Comparison of ENCODE assay signal across 20 mouse cellular contexts in genomic region chr4:154630763-154631162, GRCm38 (mm10). TPM values are rescaled to one million over a fixed set of nuclear protein-coding genes. Genes with fewer than 3 reads are reported as not detected.
DNase-seq lines count a peak whose midpoint lies in the region; ATAC-seq lines count a peak whose summit lies in the region.
"Had no signal": no experiment of that assay in that cellular context is flagged by ENCODE, and none has a peak within 500 bp of the region (broad histone marks: within the 10 kb centered on the region; RNA-seq: fewer than 3 reads in every experiment).

No protein-coding gene starts in this region.

- no peak overlapping the region for H3K27ac ChIP-seq in hindbrain, embryonic 14.5 days
- H3K27ac ChIP-seq in hindbrain, embryonic 16.5 days (ENCODE audit: low read depth, low read length): no peak overlapping the region
- peak overlapping the region; percentile 58 for H3K27ac ChIP-seq in embryonic facial prominence, embryonic 13.5 days
- H3K27ac ChIP-seq in limb, embryonic 11.5 days (replicated peaks; ENCODE audit: low read depth, low read length): no peak overlapping the region

- no peak overlapping the region for H3K9ac ChIP-seq in hindbrain, embryonic 14.5 days
- no peak overlapping the region for H3K9ac ChIP-seq in hindbrain, embryonic 16.5 days (ENCODE audit: low read depth, low read length)
- H3K9ac ChIP-seq in embryonic facial prominence, embryonic 13.5 days: peak overlapping the region; percentile 52
- no peak overlapping the region; the same call in 1 of the 2 replicates for H3K9ac ChIP-seq in limb, embryonic 11.5 days (ENCODE audit: low read length)

- peak overlapping the region; percentile 57 for H3K4me2 ChIP-seq in hindbrain, embryonic 14.5 days (replicated peaks)
- no peak overlapping the region for H3K4me2 ChIP-seq in hindbrain, embryonic 16.5 days (ENCODE audit: low read length)
- H3K4me2 ChIP-seq in embryonic facial prominence, embryonic 13.5 days: peak overlapping the region; percentile 83
- peak overlapping the region; percentile 97 for H3K4me2 ChIP-seq in limb, embryonic 11.5 days (ENCODE audit: low read depth, severe bottlenecking)

- WGBS in hindbrain, embryonic 14.5 days: 61% methylated on average over 3 of the region's 3 CpGs
- 58% methylated on average over 3 of the region's 3 CpGs for WGBS in hindbrain, embryonic 16.5 days
- WGBS in embryonic facial prominence, embryonic 13.5 days: 44% methylated on average over 3 of the region's 3 CpGs
- WGBS in limb, embryonic 11.5 days: 53% methylated on average over 3 of the region's 3 CpGs

- H3K36me3 ChIP-seq in hindbrain, embryonic 14.5 days (replicated peaks; ENCODE audit: control insufficient read depth, insufficient read depth): no peaks in the 10 kb centered on the region
- no peaks in the 10 kb centered on the region for H3K36me3 ChIP-seq in hindbrain, embryonic 16.5 days (ENCODE audit: control insufficient read depth, insufficient read depth, low read length)
- no peaks in the 10 kb centered on the region for H3K36me3 ChIP-seq in embryonic facial prominence, embryonic 13.5 days
- H3K36me3 ChIP-seq in limb, embryonic 11.5 days (ENCODE audit: control insufficient read depth, insufficient read depth, low read length): no peaks in the 10 kb centered on the region; the same call in 1 of the 2 replicates

- H3K4me1 ChIP-seq in hindbrain, embryonic 14.5 days (replicated peaks; ENCODE audit: control insufficient read depth, insufficient read depth, low read length): peaks cover 18% of the 10 kb centered on the region; the same call in 1 of the 2 replicates
- peaks cover 12% of the 10 kb centered on the region for H3K4me1 ChIP-seq in hindbrain, embryonic 16.5 days (ENCODE audit: control insufficient read depth, insufficient read depth, low read depth, low read length)
- peaks cover 80% of the 10 kb centered on the region for H3K4me1 ChIP-seq in embryonic facial prominence, embryonic 13.5 days
- H3K4me1 ChIP-seq in limb, embryonic 11.5 days (ENCODE audit: control insufficient read depth, insufficient read depth, low read length): peaks cover 70% of the 10 kb centered on the region

- H3K27me3 ChIP-seq in hindbrain, embryonic 14.5 days (ENCODE audit: control insufficient read depth, insufficient read depth, low read length): peaks cover 77% of the 10 kb centered on the region
- peaks cover 41% of the 10 kb centered on the region for H3K27me3 ChIP-seq in hindbrain, embryonic 16.5 days (replicated peaks; ENCODE audit: control insufficient read depth, insufficient read depth, low read length)
- H3K27me3 ChIP-seq in embryonic facial prominence, embryonic 13.5 days: peaks cover 54% of the 10 kb centered on the region
- 0 out of 2 replicates have a peak, but pooled peaks cover 3% of the 10 kb centered on the region for H3K27me3 ChIP-seq in limb, embryonic 11.5 days (ENCODE audit: control insufficient read depth, insufficient read depth, low read length)

- no peak for DNase-seq in hindbrain, embryonic 14.5 days (ENCODE audit: low spot score)
- no peak for DNase-seq in limb, embryonic 11.5 days (ENCODE audit: low spot score)
- DNase-seq in urinary bladder, adult 2 months (ENCODE audit: low spot score): no peak
- DNase-seq in thymus, postnatal 14 days: no peak
- no peak for DNase-seq in B cell, adult 2 months
- DNase-seq: cerebellum, adult 2 months; embryo, embryonic 11 days; gastrocnemius, postnatal 25 days; heart, postnatal 10 days; kidney, adult 2 months had no signal

- no peak for ATAC-seq in hindbrain, embryonic 14.5 days (ENCODE audit: low FRiP score)
- no peak for ATAC-seq in hindbrain, embryonic 16.5 days
- ATAC-seq in common myeloid progenitor, adult 5-6 weeks (replicated peaks; ENCODE audit: low read depth, poor library complexity, severe bottlenecking): peak; percentile 35; the same call in 1 of the 2 replicates
- no peak for ATAC-seq in embryonic facial prominence, embryonic 13.5 days (ENCODE audit: insufficient number of reproducible peaks, insufficient read depth, low FRiP score, low TSS enrichment, low read depth)
- ATAC-seq in limb, embryonic 11.5 days (ENCODE audit: insufficient number of reproducible peaks, low FRiP score, low TSS enrichment, low read depth): no peak
- ATAC-seq: CD4-positive, CD25-positive, alpha-beta regulatory T cell, adult 4 months had no signal

- no peaks in the 10 kb centered on the region for H3K9me3 ChIP-seq in hindbrain, embryonic 14.5 days (ENCODE audit: control insufficient read depth, low read length)
- H3K9me3 ChIP-seq in hindbrain, embryonic 16.5 days (ENCODE audit: control insufficient read depth, low read length): no peaks in the 10 kb centered on the region
- H3K9me3 ChIP-seq in embryonic facial prominence, embryonic 13.5 days: no peaks in the 10 kb centered on the region
- no peaks in the 10 kb centered on the region for H3K9me3 ChIP-seq in limb, embryonic 11.5 days (ENCODE audit: control insufficient read depth, low read length)

- no peak overlapping the region for H3K4me3 ChIP-seq in hindbrain, embryonic 14.5 days (replicated peaks; ENCODE audit: low read length)
- no peak overlapping the region for H3K4me3 ChIP-seq in hindbrain, embryonic 16.5 days (ENCODE audit: low read length)
- H3K4me3 ChIP-seq in embryonic facial prominence, embryonic 13.5 days: peak overlapping the region; percentile 75
- H3K4me3 ChIP-seq in limb, embryonic 11.5 days (ENCODE audit: low read depth, low read length): no peak overlapping the region

RNA-seq across cellular contexts. Expression of gene Prdm16, which starts 5.9 kb away (rescaled TPM):
- 13.2 and 15.6 TPM in 2 replicates for polyA plus RNA-seq in hindbrain, embryonic 14.5 days (2014; fragmentation: Nextera tagmentation; extraction: Ambion mirVana)
- polyA plus RNA-seq in hindbrain, embryonic 16.5 days (2015; fragmentation: Nextera tagmentation; extraction: Ambion mirVana): 12.6 and 14.3 TPM in 2 replicates
- total RNA-seq in common myeloid progenitor, adult 5-6 weeks (2017): 1.7 and 8.1 TPM in 2 replicates
- polyA plus RNA-seq in embryonic facial prominence, embryonic 13.5 days (2015; fragmentation: Nextera tagmentation; extraction: Ambion mirVana): 39.0 and 46.0 TPM in 2 replicates
- polyA plus RNA-seq in limb, embryonic 11.5 days (2014; fragmentation: Nextera tagmentation; extraction: Ambion mirVana): 78.2 and 87.1 TPM in 2 replicates
- polyA plus RNA-seq in urinary bladder, adult 2 months (2012; rRNA removed): 6.2 and 6.4 TPM in 2 replicates

RNA-seq across cellular contexts. Expression of gene Actrt2, which starts 36.9 kb away (rescaled TPM):
- not detected in 2 replicates for polyA plus RNA-seq in hindbrain, embryonic 14.5 days (2014; fragmentation: Nextera tagmentation; extraction: Ambion mirVana)
- not detected in 2 replicates for polyA plus RNA-seq in hindbrain, embryonic 16.5 days (2015; fragmentation: Nextera tagmentation; extraction: Ambion mirVana)
- total RNA-seq in common myeloid progenitor, adult 5-6 weeks (2017): not detected in 2 replicates
- polyA plus RNA-seq in embryonic facial prominence, embryonic 13.5 days (2015; fragmentation: Nextera tagmentation; extraction: Ambion mirVana): not detected in 2 replicates
- polyA plus RNA-seq in limb, embryonic 11.5 days (2014; fragmentation: Nextera tagmentation; extraction: Ambion mirVana): not detected in 2 replicates
- not detected in 2 replicates for polyA plus RNA-seq in urinary bladder, adult 2 months (2012; rRNA removed)
- total RNA-seq: gastrocnemius, postnatal 25 days; heart, postnatal 10 days; layer of hippocampus, postnatal 10 days; liver, adult 2 months; megakaryocyte progenitor cell, adult 5-6 weeks; midbrain, postnatal 0 days had no signal
- polyA plus RNA-seq: brain, embryonic 14.5 days; CD4-positive, CD25-positive, alpha-beta regulatory T cell, adult 4 months; cerebellum, adult 2 months; liver, adult 2 months; midbrain, postnatal 0 days; neural tube, embryonic 14.5 days had no signal
